In the genomic region with DNA sequence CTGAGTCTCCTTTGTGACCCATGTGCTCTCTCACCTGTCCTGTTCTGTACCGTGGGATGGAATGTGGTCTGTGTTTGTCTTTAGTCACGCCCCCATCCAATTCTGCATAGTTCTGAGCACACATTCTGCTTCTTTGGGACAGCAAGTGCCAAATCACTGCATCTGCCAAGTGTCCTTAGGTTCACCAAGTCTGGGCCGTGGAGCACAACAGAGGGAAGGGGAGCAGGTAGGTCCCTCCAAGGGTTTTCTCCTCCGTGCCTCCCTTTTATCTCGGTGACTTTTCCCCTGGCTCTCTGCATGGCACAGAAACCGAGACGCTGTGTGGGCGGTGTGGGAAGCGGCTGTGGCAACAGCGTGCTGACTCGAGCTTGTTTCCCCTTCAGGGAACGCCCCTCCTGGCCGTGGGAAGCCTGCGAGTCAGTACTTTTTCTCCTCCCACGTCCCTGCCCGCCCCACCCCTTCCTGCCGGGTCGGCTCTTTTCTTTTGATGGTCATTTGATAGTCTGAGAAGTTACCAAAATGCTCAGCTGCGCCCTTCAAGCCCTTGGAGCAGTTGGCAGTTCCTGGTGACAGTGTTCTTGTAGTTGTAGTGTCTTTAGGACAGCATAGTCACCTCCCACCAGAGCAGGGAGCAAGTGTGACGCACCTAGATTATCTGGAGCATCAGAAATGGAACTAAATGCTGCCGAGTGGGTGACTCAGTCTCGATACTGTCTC, we compare ENCODE assay signal across 8 mouse cellular contexts. TPM values are rescaled to one million over a fixed set of nuclear protein-coding genes. Genes with fewer than 3 reads are reported as not detected.
A peak's percentile ranks its signal among the peaks of the same experiment; 100 is the strongest.
DNase-seq lines count a peak whose midpoint lies in the region; ATAC-seq lines count a peak whose summit lies in the region.

No protein-coding gene starts in this region.

- 24% methylated on average over 22 of the region's 22 CpGs for WGBS in embryonic facial prominence, embryonic 10.5 days
- 9% methylated on average over 22 of the region's 22 CpGs for WGBS in liver, embryonic 12.5 days (ENCODE audit: insufficient replicate concordance)

- H3K36me3 ChIP-seq in embryonic facial prominence, embryonic 10.5 days (replicated peaks): no peaks in the 10 kb centered on the region
- no peaks in the 10 kb centered on the region for H3K36me3 ChIP-seq in liver, embryonic 12.5 days

- no peaks in the 10 kb centered on the region for H3K9me3 ChIP-seq in embryonic facial prominence, embryonic 10.5 days
- no peaks in the 10 kb centered on the region for H3K9me3 ChIP-seq in liver, embryonic 12.5 days (replicated peaks)

- H3K27ac ChIP-seq in embryonic facial prominence, embryonic 10.5 days (replicated peaks): peak overlapping the region; percentile 32; the same call in 1 of the 2 replicates
- H3K27ac ChIP-seq in liver, embryonic 12.5 days: no peak overlapping the region

- no peaks in the 10 kb centered on the region for H3K27me3 ChIP-seq in embryonic facial prominence, embryonic 10.5 days (replicated peaks; ENCODE audit: low read depth, poor library complexity, severe bottlenecking)
- H3K27me3 ChIP-seq in liver, embryonic 12.5 days (replicated peaks): no peaks in the 10 kb centered on the region

- H3K9ac ChIP-seq in liver, embryonic 12.5 days: peak overlapping the region; percentile 29; the same call in 1 of the 2 replicates

- DNase-seq in Muller cell, postnatal 12 days (ENCODE audit: inconsistent ontology term): peak; percentile 87
- DNase-seq in embryonic facial prominence, embryonic 10.5 days (ENCODE audit: low spot score): peak; percentile 47
- DNase-seq in heart, adult 8-10 months (ENCODE audit: low spot score): peak; percentile 73
- peak; percentile 72 for DNase-seq in kidney, adult 18-20 months
- peak; percentile 28 to 78 for DNase-seq in monocyte, adult 2 months (ENCODE audit: low read depth in 1 of 2, low spot score in 2 of 2)
- peak; percentile 27 to 65 for DNase-seq in spleen, postnatal 10 days (ENCODE audit: low spot score in 2 of 2)
- no peak for DNase-seq in cerebellum, adult 9-11 months

- H3K4me3 ChIP-seq in embryonic facial prominence, embryonic 10.5 days: peak overlapping the region; percentile 41
- H3K4me3 ChIP-seq in liver, embryonic 12.5 days: peak overlapping the region; percentile 42

- peak overlapping the region; percentile 74 for H3K4me2 ChIP-seq in liver, embryonic 12.5 days

- peak; percentile 65 for ATAC-seq in liver, embryonic 12.5 days

- H3K4me1 ChIP-seq in embryonic facial prominence, embryonic 10.5 days: peaks cover 17% of the 10 kb centered on the region
- peaks cover 11% of the 10 kb centered on the region for H3K4me1 ChIP-seq in liver, embryonic 12.5 days

RNA-seq across cellular contexts. Expression of a gene that starts 21.0 kb away (rescaled TPM):
- polyA plus RNA-seq in embryonic facial prominence, embryonic 10.5 days (2016; fragmentation: Nextera tagmentation; extraction: Ambion mirVana): 0.40 and 0.72 TPM in 2 replicates
- total RNA-seq in heart, adult 8-10 months (2022): under 1 TPM; 0.32 to 0.87 (median 0.75) TPM
- polyA plus RNA-seq in liver, embryonic 12.5 days (2016; fragmentation: Nextera tagmentation; extraction: Ambion mirVana): 0.45 and 0.72 TPM in 2 replicates

RNA-seq across cellular contexts. Expression of a gene that starts 58.0 kb away (rescaled TPM):
- polyA plus RNA-seq in embryonic facial prominence, embryonic 10.5 days (2016; fragmentation: Nextera tagmentation; extraction: Ambion mirVana): 10.3 and 10.5 TPM in 2 replicates
- 10 to 100 TPM in 3 of 4 experiments, 1 to 10 TPM in 1; 7.9 to 11.9 (median 11.1) TPM for total RNA-seq in heart, adult 8-10 months (2022)
- polyA plus RNA-seq in liver, embryonic 12.5 days (2016; fragmentation: Nextera tagmentation; extraction: Ambion mirVana): 9.2 and 10.6 TPM in 2 replicates
